Mouse (Mus musculus): ENCODE results near the gene Rhox3e. TPM values are rescaled to one million over a fixed set of nuclear protein-coding genes. Genes with fewer than 3 reads are reported as not detected.
"Not testable (repeated sequence)": the region's sequence is repeated elsewhere in the genome, so short reads cannot be mapped to it uniquely, and the experiment has no call there.

Rhox3e gene
- not detected for polyA plus RNA-seq (2017; shearing (Covaris generic))

DNA sequence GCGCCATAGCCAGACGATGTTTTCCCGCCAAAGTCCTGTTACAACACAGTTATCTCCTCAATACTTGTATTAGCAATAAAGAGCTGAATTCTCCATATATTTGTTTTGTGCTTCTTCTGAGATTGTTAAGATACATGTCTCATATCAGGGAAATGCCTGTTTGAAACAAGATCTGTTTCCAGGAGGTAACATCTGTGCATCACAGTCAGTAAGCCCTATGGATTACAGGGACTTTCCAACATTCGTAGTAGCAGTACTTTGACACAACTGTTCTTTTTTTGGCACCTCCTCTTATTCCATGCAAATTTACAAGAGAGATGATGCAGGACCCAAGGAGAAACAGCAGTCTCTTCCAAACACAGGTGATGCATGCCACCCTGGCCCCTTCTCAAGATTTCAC is at the start of gene Rhox3e:
TSS of gene Rhox3e (plus strand) at position 301 of the 400 bp plus-strand sequence.
- ATAC-seq = not testable (repeated sequence)

DNA sequence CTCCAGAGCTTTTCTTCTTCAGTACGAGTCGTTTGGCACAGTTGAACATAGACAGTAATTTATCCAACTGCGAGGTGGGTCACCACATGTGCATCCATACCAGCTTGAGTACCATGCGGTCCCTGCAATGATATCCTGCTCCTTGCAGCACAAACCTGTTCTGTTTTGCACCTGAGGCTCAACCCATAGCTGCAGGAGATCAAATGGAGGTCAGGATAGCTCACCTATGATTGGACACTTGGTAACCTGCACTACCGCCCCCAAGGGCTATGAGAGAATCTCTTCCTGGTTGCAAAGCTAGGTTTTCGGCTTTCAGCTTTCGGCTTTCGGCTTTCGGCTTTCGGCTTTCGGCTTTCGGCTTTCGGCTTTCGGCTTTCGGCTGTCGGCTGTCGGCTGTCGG is 27.8 kb upstream of the Rhox3e start, which contains the start of gene Rhox4d:
TSS of gene Rhox4d (plus strand) at position 301 of the 400 bp plus-strand sequence.
- not testable (repeated sequence) for ATAC-seq

DNA sequence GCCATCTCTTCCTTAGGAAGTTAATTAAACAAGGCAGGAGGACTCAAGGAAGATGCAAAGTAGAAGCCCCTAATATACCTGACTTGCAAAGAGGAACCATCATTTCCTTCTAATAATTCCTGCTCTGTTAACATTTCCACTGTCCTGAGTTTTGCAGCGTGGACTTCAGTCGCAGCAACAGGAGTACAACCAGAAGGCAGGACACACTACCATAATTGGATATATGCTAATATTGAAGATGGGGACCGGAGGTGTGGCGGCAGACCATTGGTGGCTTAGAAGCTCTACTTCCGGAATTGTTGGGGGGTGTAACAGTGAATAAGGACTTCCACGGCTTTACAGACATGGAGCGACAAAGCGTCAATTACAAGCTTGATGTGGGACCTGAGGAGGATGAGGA is 11.7 kb upstream of the Rhox3e start, which contains the start of gene Rhox2e:
TSS of gene Rhox2e (plus strand) at position 301 of the 400 bp plus-strand sequence.
- not testable (repeated sequence) for ATAC-seq

DNA sequence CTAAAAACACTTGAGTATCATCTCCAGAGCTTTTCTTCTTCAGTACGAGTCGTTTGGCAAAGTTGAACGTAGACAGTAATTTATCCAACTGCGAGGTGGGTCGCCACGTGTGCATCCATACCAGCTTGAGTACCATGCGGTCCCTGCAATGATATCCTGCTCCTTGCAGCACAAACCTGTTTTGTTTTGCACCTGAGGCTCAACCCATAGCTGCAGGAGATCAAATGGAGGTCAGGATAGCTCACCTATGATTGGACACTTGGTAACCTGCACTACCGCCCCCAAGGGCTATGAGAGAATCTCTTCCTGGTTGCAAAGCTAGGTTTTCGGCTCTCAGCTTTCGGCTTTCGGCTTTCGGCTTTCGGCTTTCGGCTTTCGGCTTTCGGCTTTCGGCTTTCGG is 15.3 kb downstream of the Rhox3e start, which contains the start of gene Rhox4e:
TSS of gene Rhox4e (plus strand) at position 301 of the 400 bp plus-strand sequence.
- not testable (repeated sequence) for ATAC-seq

DNA sequence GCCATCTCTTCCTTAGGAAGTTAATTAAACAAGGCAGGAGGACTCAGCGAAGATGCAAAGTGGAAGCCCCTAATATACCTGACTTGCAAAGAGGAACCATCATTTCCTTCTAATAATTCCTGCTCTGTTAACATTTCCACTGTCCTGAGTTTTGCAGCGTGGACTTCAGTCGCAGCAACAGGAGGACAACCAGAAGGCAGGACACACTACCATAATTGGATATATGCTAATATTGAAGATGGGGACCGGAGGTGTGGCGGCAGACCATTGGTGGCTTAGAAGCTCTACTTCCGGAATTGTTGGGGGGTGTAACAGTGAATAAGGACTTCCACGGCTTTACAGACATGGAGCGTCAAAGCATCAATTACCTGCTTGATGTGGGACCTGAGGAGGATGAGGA is 29.3 kb downstream of the Rhox3e start, which contains the start of gene Rhox2f:
TSS of gene Rhox2f (plus strand) at position 301 of the 400 bp plus-strand sequence.
- not testable (repeated sequence) for ATAC-seq

DNA sequence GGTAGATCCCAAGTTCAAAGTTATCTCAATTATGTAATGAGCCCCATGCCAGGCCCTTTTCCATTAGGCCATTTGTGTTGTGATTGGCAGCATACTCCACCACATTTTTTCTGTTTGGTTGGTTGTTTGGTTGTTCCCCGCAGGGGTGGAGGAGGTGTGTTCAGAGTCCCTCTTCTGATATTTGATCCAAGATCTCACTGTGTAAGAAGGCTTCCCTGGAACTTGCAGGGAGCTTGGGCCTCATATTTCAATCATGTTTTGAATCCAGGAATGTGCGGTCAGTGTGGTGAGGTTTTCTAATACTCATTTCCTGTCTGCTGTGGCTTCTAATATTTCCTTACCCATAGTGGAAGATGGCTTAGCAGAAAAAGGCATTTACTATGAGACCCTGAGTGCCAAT is 30.8 kb downstream of the Rhox3e start:
- ATAC-seq = not testable (repeated sequence)

DNA sequence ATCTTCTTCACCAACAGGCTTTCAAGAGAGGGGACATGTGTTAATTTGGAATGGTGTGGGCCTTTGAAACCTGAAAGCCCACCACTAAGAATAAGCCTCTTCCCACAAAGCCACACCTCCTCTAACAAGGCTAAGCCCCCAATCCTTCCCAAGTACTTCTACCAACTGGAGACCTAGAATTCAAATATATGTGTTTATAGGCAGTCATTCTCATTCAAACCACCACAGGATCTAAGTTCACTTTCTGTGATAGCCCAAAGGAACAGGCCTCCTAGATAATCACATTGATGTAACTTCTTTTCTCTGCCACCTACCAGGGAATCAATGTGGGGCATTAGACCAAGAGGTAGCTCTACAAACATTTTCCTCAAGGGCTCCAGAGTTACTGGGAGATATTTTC is 38.9 kb downstream of the Rhox3e start, which contains the start of gene Rhox3f:
TSS of gene Rhox3f (plus strand) at position 301 of the 400 bp plus-strand sequence.
- not testable (repeated sequence) for ATAC-seq

Other genes with a start within 250 kb of the Rhox3e start
- gene Rhox3a2, start 162.0 kb upstream of the Rhox3e start, polyA plus RNA-seq (2017; shearing (Covaris generic)) = not detected
- gene Rhox4a2, start 151.2 kb upstream of the Rhox3e start, polyA plus RNA-seq (2017; shearing (Covaris generic)) = not detected
- not detected for gene Rhox2b, start 130.0 kb upstream of the Rhox3e start, polyA plus RNA-seq (2017; shearing (Covaris generic))
- gene Rhox4b, start 109.5 kb upstream of the Rhox3e start, polyA plus RNA-seq (2017; shearing (Covaris generic)) = under 1 TPM in 1 of 2 experiments, not detected in 1; 0.33 TPM
- not detected for gene Rhox2c, start 88.3 kb upstream of the Rhox3e start, polyA plus RNA-seq (2017; shearing (Covaris generic))
- not detected for gene Rhox3c, start 83.4 kb upstream of the Rhox3e start, polyA plus RNA-seq (2017; shearing (Covaris generic))
- not detected for gene Rhox4c, start 61.7 kb upstream of the Rhox3e start, polyA plus RNA-seq (2017; shearing (Covaris generic))
- gene Rhox2d, start 48.6 kb upstream of the Rhox3e start, polyA plus RNA-seq (2017; shearing (Covaris generic)) = not detected
- gene Rhox4d, start 27.7 kb upstream of the Rhox3e start, polyA plus RNA-seq (2017; shearing (Covaris generic)) = under 1 TPM in 1 of 2 experiments, not detected in 1; 0.27 TPM
- not detected for gene Rhox2e, start 11.6 kb upstream of the Rhox3e start, polyA plus RNA-seq (2017; shearing (Covaris generic))
- not detected for gene Rhox4e, start 15.4 kb downstream of the Rhox3e start, polyA plus RNA-seq (2017; shearing (Covaris generic))
- not detected for gene Rhox2f, start 29.4 kb downstream of the Rhox3e start, polyA plus RNA-seq (2017; shearing (Covaris generic))
- gene Rhox3f, start 39.0 kb downstream of the Rhox3e start, polyA plus RNA-seq (2017; shearing (Covaris generic)) = not detected
- gene Rhox4f, start 65.7 kb downstream of the Rhox3e start, polyA plus RNA-seq (2017; shearing (Covaris generic)) = under 1 TPM in 1 of 2 experiments, not detected in 1; 0.45 TPM
- gene Rhox3g, start 86.6 kb downstream of the Rhox3e start, polyA plus RNA-seq (2017; shearing (Covaris generic)) = not detected
- not detected for gene Rhox2g, start 101.5 kb downstream of the Rhox3e start, polyA plus RNA-seq (2017; shearing (Covaris generic))
- gene Rhox4g, start 109.3 kb downstream of the Rhox3e start, polyA plus RNA-seq (2017; shearing (Covaris generic)) = not detected
- gene Rhox3h, start 126.7 kb downstream of the Rhox3e start, polyA plus RNA-seq (2017; shearing (Covaris generic)) = not detected
- not detected for gene Rhox2h, start 131.3 kb downstream of the Rhox3e start, polyA plus RNA-seq (2017; shearing (Covaris generic))

Measured in activated CD4-positive, CD25-positive, alpha-beta regulatory T cell, adult 4 months (primary cell).